Mouse (Mus musculus) lung, postnatal 0 days (tissue): ENCODE measurements around the gene Noc2l. TPM values are rescaled to one million over a fixed set of nuclear protein-coding genes. Genes with fewer than 3 reads are reported as not detected.
A peak's percentile ranks its signal among the peaks of the same experiment; 100 is the strongest.

Experiments
- ATAC-seq: fragments of 200-750 bp; cut with Nextera tagmentation; 2 replicates; pipeline ENCODE4 v1.8.0; 2017; ENCODE audit warnings: moderate library complexity
- DNase-seq: peaks from one replicate; pipeline ENCODE4 v3.0.0-alpha.2; 2016; ENCODE audit warnings: low spot score
- H3K27ac ChIP-seq: fragments of 300-500 bp; sonication (generic); 2 replicates; pipeline ENCODE4 v1.5.1; 2014; ENCODE audit warnings: antibody characterized with exemption, mild to moderate bottlenecking, low read length, mixed read lengths
- H3K27me3 ChIP-seq: fragments of 300-500 bp; sonication (generic); replicated peaks from 2 replicates; pipeline ENCODE4 v1.6.1; 2014; ENCODE audit warnings: low read length, mixed read lengths; ENCODE audit not compliant: insufficient read depth
- H3K36me3 ChIP-seq: fragments of 300-500 bp; sonication (generic); 2 replicates; pipeline ENCODE4 v1.6.1; 2014; ENCODE audit warnings: low read length, mixed read lengths; ENCODE audit not compliant: insufficient read depth
- H3K4me1 ChIP-seq: fragments of 300-500 bp; sonication (generic); 2 replicates; pipeline ENCODE4 v1.6.1; 2014; ENCODE audit warnings: antibody characterized with exemption, low read depth, low read length, mixed read lengths; ENCODE audit not compliant: insufficient read depth
- H3K4me2 ChIP-seq: fragments of 300-500 bp; sonication (generic); replicated peaks from 2 replicates; pipeline ENCODE4 v1.6.1; 2014; ENCODE audit warnings: low read depth, mild to moderate bottlenecking, low read length, moderate library complexity, mixed read lengths
- H3K4me3 ChIP-seq: fragments of 300-500 bp; sonication (generic); 2 replicates; pipeline ENCODE4 v1.5.1; 2014; ENCODE audit warnings: low read depth, low read length
- H3K9ac ChIP-seq: fragments of 300-500 bp; sonication (generic); replicated peaks from 2 replicates; pipeline ENCODE4 v1.6.1; 2014; ENCODE audit warnings: low read depth, mild to moderate bottlenecking
- H3K9me3 ChIP-seq: fragments of 300-500 bp; sonication (generic); 2 replicates; pipeline ENCODE4 v1.6.1; 2016; ENCODE audit warnings: low read length, mixed read lengths
- CTCF ChIP-seq: IDR thresholded peaks from 2 replicates; pipeline ENCODE4 v1.5.1; 2016; ENCODE audit warnings: antibody characterized with exemption, mild to moderate bottlenecking
- EP300 ChIP-seq: IDR thresholded peaks from 2 replicates; pipeline ENCODE4 v1.6.1; 2016; ENCODE audit warnings: antibody characterized with exemption, mild to moderate bottlenecking, control low read depth
- WGBS: fragments of 180-500 bp; shearing (Covaris S2); extraction: QIAGEN DNeasy Blood & Tissue Kit; methylation state at CpG from one replicate; pipeline ENCODE4 v1.1.7; 2014; 5-methylcytosine and 5-hydroxymethylcytosine counted together
- polyA plus RNA-seq: library from polyadenylated mRNA; unstranded; fragments of >200 nt; fragmentation: Nextera tagmentation; extraction: Ambion mirVana; gene quantifications from 2 replicates; pipeline ENCODE4 v1.2.1, GENCODE M21; 2015

Gene Noc2l
- polyA plus RNA-seq, 1 experiment from 2014 or later, result 18.7 TPM

DNA sequence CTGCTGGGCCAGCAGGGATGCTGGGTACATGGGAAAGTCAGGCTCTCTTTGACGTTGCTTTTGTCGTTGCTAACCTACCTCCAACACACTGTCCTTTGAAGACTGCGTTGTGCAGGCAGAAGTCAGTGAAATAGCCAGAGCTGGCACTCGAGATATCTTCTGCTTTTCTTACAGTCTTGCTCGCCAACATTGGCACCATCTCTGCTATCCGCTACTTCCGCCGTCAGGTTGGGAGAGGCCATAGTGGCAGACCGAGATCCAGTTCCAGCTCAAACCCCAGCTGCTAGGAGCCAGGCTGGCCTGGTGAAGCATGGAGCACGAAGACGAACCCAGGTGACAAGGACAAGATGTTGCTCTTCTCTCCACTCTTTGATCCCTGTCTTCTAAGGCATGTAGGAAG, 15.9 kb upstream of the Noc2l start:
- no peak for TF ChIP-seq CTCF
- no peak for TF ChIP-seq EP300
- H3K4me3 ChIP-seq, result no peak overlapping the region
- H3K4me2 ChIP-seq, result no peak overlapping the region
- no peaks in the 10 kb centered on the region for H3K27me3 ChIP-seq
- 80% methylated on average over 11 of the region's 11 CpGs for WGBS
- H3K9ac ChIP-seq, result no peak overlapping the region
- ATAC-seq (no peak), DNase-seq (no peak)
- H3K36me3 ChIP-seq, result no peaks in the 10 kb centered on the region
- no peaks in the 10 kb centered on the region for H3K9me3 ChIP-seq
- H3K4me1 ChIP-seq, result no peaks in the 10 kb centered on the region
- H3K27ac ChIP-seq, result no peak overlapping the region

DNA sequence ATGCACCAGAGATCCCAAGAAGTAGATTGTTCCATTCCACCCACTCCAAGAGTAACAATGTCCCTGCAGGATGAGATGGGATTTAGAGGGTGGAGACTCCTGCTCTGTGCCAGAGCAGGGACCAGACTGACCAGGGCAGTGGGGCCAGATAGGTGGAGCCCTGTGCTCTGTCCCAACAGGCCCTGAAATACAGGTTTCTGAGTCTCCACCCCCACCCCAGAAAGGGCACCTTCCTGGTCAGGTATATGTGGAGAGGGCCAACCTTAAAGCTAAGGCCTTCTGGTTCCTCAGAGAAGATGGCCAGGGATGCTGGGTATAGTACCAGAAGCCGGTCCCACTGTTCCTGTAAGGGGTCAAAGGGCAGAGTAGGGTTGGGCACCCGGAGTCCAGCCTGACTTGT, 11.5 kb upstream of the Noc2l start:
- no peaks in the 10 kb centered on the region for H3K9me3 ChIP-seq
- no peak for DNase-seq
- no peaks in the 10 kb centered on the region for H3K36me3 ChIP-seq
- TF ChIP-seq EP300 (no peak), CTCF (no peak)
- no peak overlapping the region for H3K4me3 ChIP-seq
- peaks cover 6% of the 10 kb centered on the region; the same call in 1 of the 2 replicates for H3K4me1 ChIP-seq
- no peak overlapping the region for H3K27ac ChIP-seq
- H3K9ac ChIP-seq, result no peak overlapping the region
- no peak overlapping the region for H3K4me2 ChIP-seq
- ATAC-seq, result no peak
- no peaks in the 10 kb centered on the region for H3K27me3 ChIP-seq
- WGBS, result 86% methylated on average over 2 of the region's 2 CpGs

DNA sequence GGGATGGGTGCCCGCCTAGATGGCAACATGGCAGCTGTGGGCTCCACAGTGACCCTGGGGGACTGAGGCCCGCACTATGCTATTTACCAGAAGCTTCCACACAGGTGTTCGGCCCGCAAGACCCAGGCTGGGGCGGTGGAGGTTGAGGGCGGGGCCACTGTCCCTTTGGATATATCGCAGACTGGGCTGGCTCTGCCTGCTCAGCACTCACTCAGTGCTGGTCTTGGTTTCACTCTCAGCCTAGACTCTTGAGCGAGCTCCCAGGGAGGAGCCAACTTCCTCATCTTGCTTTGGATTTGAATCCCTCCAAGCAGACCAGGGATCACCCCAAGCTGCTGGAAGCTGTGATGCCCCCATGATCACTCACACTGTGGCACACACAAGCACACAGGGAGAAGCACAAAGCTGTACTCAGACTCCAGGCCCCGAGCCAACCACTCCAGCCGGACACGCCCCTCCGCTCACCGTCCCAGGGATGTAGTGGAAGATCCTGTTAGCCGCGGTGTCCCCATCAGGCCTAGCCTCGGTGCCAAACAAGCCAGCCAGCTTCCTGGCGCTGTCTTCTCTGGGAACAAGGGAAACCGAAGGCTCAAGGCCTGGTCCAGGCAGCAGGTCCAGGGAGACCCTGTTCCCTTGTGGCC, 7.9 kb upstream of the Noc2l start:
- DNase-seq, result peak; percentile 52
- TF ChIP-seq CTCF (no peak), EP300 (no peak)
- H3K4me3 ChIP-seq, result peak overlapping the region; percentile 2; the same call in 1 of the 2 replicates

DNA sequence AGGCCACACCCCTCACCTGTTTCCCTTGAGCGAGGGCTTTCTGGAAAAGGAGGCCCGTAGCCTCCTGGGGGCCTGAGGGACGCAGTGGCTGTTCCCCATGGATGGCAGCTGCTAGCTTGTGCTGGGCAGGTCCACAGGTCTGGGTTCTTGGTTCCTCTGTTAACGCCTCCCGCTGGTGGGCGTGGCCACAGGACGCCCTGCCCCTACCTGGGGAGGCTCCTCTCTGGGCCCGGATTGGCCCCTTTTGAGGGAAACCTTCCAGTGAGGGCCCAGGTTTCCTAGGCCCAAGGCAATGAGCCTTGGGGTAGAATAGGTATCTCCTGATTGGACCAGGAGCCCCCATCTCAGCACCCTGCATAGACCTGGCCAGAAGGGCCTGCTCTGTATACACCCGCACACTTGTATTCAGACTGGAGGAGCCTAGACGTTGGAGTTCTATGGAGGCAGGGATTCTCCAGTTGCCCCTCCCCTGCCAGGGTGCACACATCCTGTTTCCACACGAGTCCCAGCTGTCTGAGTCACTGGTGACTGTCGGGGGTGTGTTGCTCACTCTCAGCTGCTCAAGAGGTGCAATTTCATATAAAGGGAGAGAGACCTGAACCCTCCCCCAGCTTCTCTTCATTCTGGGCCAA, 7.3 kb upstream of the Noc2l start:
- no peaks in the 10 kb centered on the region for H3K9me3 ChIP-seq
- H3K27ac ChIP-seq, result no peak overlapping the region; the same call in 1 of the 2 replicates
- peak overlapping the region; percentile 56 for H3K4me2 ChIP-seq
- H3K27me3 ChIP-seq, result no peaks in the 10 kb centered on the region
- no peak overlapping the region for H3K9ac ChIP-seq
- 0 out of 2 replicates have a peak, but pooled peaks cover 12% of the 10 kb centered on the region for H3K36me3 ChIP-seq
- H3K4me1 ChIP-seq, result peaks cover 6% of the 10 kb centered on the region; the same call in 1 of the 2 replicates
- DNase-seq (peak; percentile 61), ATAC-seq (peak; percentile 68)
- H3K4me3 ChIP-seq, result 0 out of 2 replicates have a peak overlapping the region, but pooled peaks have one; percentile 2
- TF ChIP-seq EP300, result no peak
- TF ChIP-seq CTCF, result no peak
- 21% methylated on average over 12 of the region's 12 CpGs for WGBS

More for the DNA sequence above, 7.9 kb upstream of the Noc2l start:
- Histone ChIP-seq H3K4me1 (peaks cover 6% of the 10 kb centered on the region; the same call in 1 of the 2 replicates), H3K9ac (no peak overlapping the region), H3K4me2 (peak overlapping the region; percentile 56), H3K36me3 (0 out of 2 replicates have a peak, but pooled peaks cover 12% of the 10 kb centered on the region), H3K27ac (no peak overlapping the region; the same call in 1 of the 2 replicates), H3K9me3 (no peaks in the 10 kb centered on the region), H3K27me3 (no peaks in the 10 kb centered on the region)
- WGBS, result 32% methylated on average over 18 of the region's 18 CpGs
- ATAC-seq, result peak; percentile 60

DNA sequence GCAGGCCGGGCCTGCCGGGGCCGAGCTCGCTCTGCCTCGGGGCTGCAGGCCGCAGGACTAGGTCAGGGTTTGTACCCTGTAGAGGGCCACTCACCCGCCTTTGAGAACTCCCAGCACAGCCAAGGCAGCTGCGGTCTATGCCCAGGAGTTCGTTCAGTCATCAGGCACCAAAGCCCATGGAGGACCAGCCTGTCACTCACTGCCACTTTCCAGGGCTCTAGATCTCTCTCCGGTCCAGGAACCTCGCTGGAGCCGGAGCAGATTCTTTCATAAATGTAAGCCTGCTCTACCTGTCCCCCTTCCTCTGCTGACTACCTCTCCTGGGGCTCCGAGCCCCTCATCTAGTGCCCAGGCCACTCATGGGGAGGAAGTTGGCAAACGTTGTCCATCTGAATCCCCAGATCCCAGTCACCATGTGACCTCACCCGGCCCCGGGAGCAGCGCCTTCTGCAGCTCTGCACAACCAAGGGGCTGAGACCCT, 1.7 kb upstream of the Noc2l start:
- DNase-seq (peak; percentile 20), ATAC-seq (no peak)
- TF ChIP-seq EP300 (no peak), CTCF (no peak)
- Histone ChIP-seq H3K4me3 (peak overlapping the region; percentile 64), H3K27me3 (no peaks in the 10 kb centered on the region), H3K4me2 (peak overlapping the region; percentile 94), H3K27ac (no peak overlapping the region), H3K9ac (peak overlapping the region; percentile 27; the same call in 1 of the 2 replicates), H3K9me3 (no peaks in the 10 kb centered on the region), H3K36me3 (peaks cover 12% of the 10 kb centered on the region; the same call in 1 of the 2 replicates), H3K4me1 (peaks cover 7% of the 10 kb centered on the region; the same call in 1 of the 2 replicates)
- WGBS, result 1% methylated on average over 17 of the region's 17 CpGs

GRCm38 (mm10) chr4:156234701-156235213, 1.1 kb upstream of the Noc2l start, which contains the start of gene Plekhn1:
Gene Plekhn1 (minus strand): TSS chr4:156234857.
- peak; percentile 51 for ATAC-seq
- WGBS, result under 1% methylated on average over 30 of the region's 48 CpGs
- peak; percentile 72 for DNase-seq

More at GRCm38 (mm10) chr4:156234701-156235213, 1.1 kb upstream of the Noc2l start, which contains the start of gene Plekhn1:
- Histone ChIP-seq H3K9ac (peak within 1 kb of the TSS; percentile 41), H3K36me3 (peaks cover 12% of the 10 kb centered on the region; the same call in 1 of the 2 replicates), H3K27ac (peak within 1 kb of the TSS; percentile 77), H3K27me3 (no peaks in the 10 kb centered on the region), H3K4me1 (peaks cover 7% of the 10 kb centered on the region; the same call in 1 of the 2 replicates), H3K4me2 (peak within 1 kb of the TSS; percentile 94), H3K9me3 (no peaks in the 10 kb centered on the region), H3K4me3 (peak within 1 kb of the TSS; percentile 79)
- TF ChIP-seq CTCF (no peak), EP300 (no peak)
